Mouse (Mus musculus) neural tube, embryonic 13.5 days (tissue): ENCODE data around the gene Gpr37l1. TPM values are rescaled to one million over a fixed set of nuclear protein-coding genes. Genes with fewer than 3 reads are reported as not detected.

Source experiments
- ATAC-seq: fragments of 200-750 bp; cut with Nextera tagmentation; 2 replicates; pipeline ENCODE4 v1.8.0; 2017; ENCODE audit warnings: low read depth, mild to moderate bottlenecking, moderate TSS enrichment, moderate library complexity
- H3K27ac ChIP-seq: fragments of 300-500 bp; sonication (generic); replicated peaks from 2 replicates; pipeline ENCODE4 v1.5.1; 2015; ENCODE audit warnings: moderate library complexity, mild to moderate bottlenecking, inconsistent platforms
- H3K27me3 ChIP-seq: fragments of 300-500 bp; sonication (generic); 2 replicates; pipeline ENCODE4 v1.6.1; 2015; ENCODE audit warnings: mild to moderate bottlenecking, inconsistent platforms
- H3K36me3 ChIP-seq: fragments of 300-500 bp; sonication (generic); 2 replicates; pipeline ENCODE4 v1.6.1; 2015; ENCODE audit warnings: mild to moderate bottlenecking, inconsistent platforms
- H3K4me1 ChIP-seq: fragments of 300-500 bp; sonication (generic); replicated peaks from 2 replicates; pipeline ENCODE4 v1.6.1; 2015; ENCODE audit warnings: inconsistent platforms
- H3K4me2 ChIP-seq: fragments of 300-500 bp; sonication (generic); 2 replicates; pipeline ENCODE4 v1.6.1; 2015; ENCODE audit warnings: inconsistent platforms, mild to moderate bottlenecking, moderate library complexity
- H3K4me3 ChIP-seq: fragments of 300-500 bp; sonication (generic); 2 replicates; pipeline ENCODE4 v1.5.1; 2015; ENCODE audit warnings: mild to moderate bottlenecking, inconsistent platforms
- H3K9ac ChIP-seq: fragments of 300-500 bp; sonication (generic); 2 replicates; pipeline ENCODE4 v1.6.1; 2015; ENCODE audit warnings: moderate library complexity, mild to moderate bottlenecking, inconsistent platforms
- H3K9me3 ChIP-seq: fragments of 300-500 bp; sonication (generic); 2 replicates; pipeline ENCODE4 v1.6.1; 2016; ENCODE audit warnings: inconsistent platforms
- WGBS: fragments of 180-500 bp; shearing (Covaris S2); methylation state at CpG from one replicate; pipeline ENCODE4 v1.1.7; 2015; 5-methylcytosine and 5-hydroxymethylcytosine counted together
- polyA plus RNA-seq: library from polyadenylated mRNA; unstranded; fragments of >200 nt; fragmentation: Nextera tagmentation; extraction: Ambion mirVana; gene quantifications from 2 replicates; pipeline ENCODE4 v1.2.1, GENCODE M21; 2015

The Gpr37l1 gene
- polyA plus RNA-seq, 1 experiment from 2014 or later: 0.63 TPM

DNA sequence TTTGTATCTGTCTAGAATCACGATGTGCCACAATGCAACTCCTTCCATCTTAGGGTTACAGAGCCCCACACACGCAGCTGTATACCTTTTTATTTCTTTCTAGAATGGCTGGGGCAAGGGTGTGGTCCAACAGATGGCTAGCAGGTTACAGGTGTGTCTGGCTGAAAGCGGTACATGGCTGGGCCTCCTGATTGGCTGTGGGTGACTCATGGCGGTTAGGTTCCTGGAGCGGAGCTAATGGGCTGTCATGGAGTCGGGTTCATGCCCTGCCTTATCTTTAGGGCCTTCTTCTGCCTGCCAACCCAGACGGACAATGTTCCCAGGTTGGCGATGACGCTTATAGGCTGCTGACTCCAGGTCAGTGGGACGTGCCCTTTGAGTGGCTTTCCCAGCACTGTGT, 13.3 kb upstream of the Gpr37l1 start:
- 0 out of 2 replicates have a peak, but pooled peaks cover 6% of the 10 kb centered on the region for H3K4me1 ChIP-seq
- H3K36me3 ChIP-seq: no peaks in the 10 kb centered on the region
- no peak overlapping the region for H3K4me2 ChIP-seq
- H3K9me3 ChIP-seq: no peaks in the 10 kb centered on the region
- H3K27me3 ChIP-seq: no peaks in the 10 kb centered on the region
- H3K4me3 ChIP-seq: no peak overlapping the region
- H3K27ac ChIP-seq: no peak overlapping the region
- ATAC-seq: no peak
- H3K9ac ChIP-seq: no peak overlapping the region
- WGBS: 89% methylated on average over 10 of the region's 10 CpGs

- Histone ChIP-seq H3K9me3 (no peaks in the 10 kb centered on the region), H3K4me1 (0 out of 2 replicates have a peak, but pooled peaks cover 6% of the 10 kb centered on the region)
- 89% methylated on average over 7 of the region's 7 CpGs for WGBS
Measured at GRCm38 (mm10) chr1:135178863-135179262, 11.4 kb upstream of the Gpr37l1 start.

GRCm38 (mm10) chr1:135177724-135178123, 10.2 kb upstream of the Gpr37l1 start:
- ATAC-seq: no peak
- Histone ChIP-seq H3K9me3 (no peaks in the 10 kb centered on the region), H3K4me2 (no peak overlapping the region), H3K4me1 (0 out of 2 replicates have a peak, but pooled peaks cover 6% of the 10 kb centered on the region), H3K4me3 (no peak overlapping the region), H3K9ac (no peak overlapping the region), H3K27ac (no peak overlapping the region), H3K36me3 (no peaks in the 10 kb centered on the region), H3K27me3 (no peaks in the 10 kb centered on the region)
- WGBS: 93% methylated on average over 3 of the region's 3 CpGs

More at GRCm38 (mm10) chr1:135178863-135179262, 11.4 kb upstream of the Gpr37l1 start:
- no peak overlapping the region for H3K4me2 ChIP-seq
- H3K4me3 ChIP-seq: no peak overlapping the region
- H3K9ac ChIP-seq: no peak overlapping the region
- no peak for ATAC-seq
- no peaks in the 10 kb centered on the region for H3K27me3 ChIP-seq
- H3K36me3 ChIP-seq: no peaks in the 10 kb centered on the region
- H3K27ac ChIP-seq: no peak overlapping the region

- no peak overlapping the region for H3K27ac ChIP-seq
- no peak overlapping the region for H3K9ac ChIP-seq
- no peak for ATAC-seq
- no peaks in the 10 kb centered on the region for H3K9me3 ChIP-seq
- H3K27me3 ChIP-seq: no peaks in the 10 kb centered on the region
- no peaks in the 10 kb centered on the region for H3K36me3 ChIP-seq
- no peak overlapping the region for H3K4me3 ChIP-seq
- H3K4me2 ChIP-seq: no peak overlapping the region
- 80% methylated on average over 3 of the region's 3 CpGs for WGBS
- H3K4me1 ChIP-seq: no peaks in the 10 kb centered on the region
Measured at GRCm38 (mm10) chr1:135175176-135175575, 7.7 kb upstream of the Gpr37l1 start.

GRCm38 (mm10) chr1:135173311-135173710, 5.8 kb upstream of the Gpr37l1 start:
- Histone ChIP-seq H3K27me3 (no peaks in the 10 kb centered on the region), H3K36me3 (no peaks in the 10 kb centered on the region), H3K9ac (no peak overlapping the region), H3K4me3 (no peak overlapping the region), H3K4me2 (no peak overlapping the region), H3K27ac (no peak overlapping the region), H3K9me3 (no peaks in the 10 kb centered on the region), H3K4me1 (no peaks in the 10 kb centered on the region)
- no peak for ATAC-seq
- WGBS: 95% methylated on average over 6 of the region's 6 CpGs

- WGBS: 58% methylated on average over 6 of the region's 6 CpGs
- Histone ChIP-seq H3K36me3 (no peaks in the 10 kb centered on the region), H3K27ac (no peak overlapping the region), H3K27me3 (no peaks in the 10 kb centered on the region), H3K9me3 (no peaks in the 10 kb centered on the region), H3K9ac (no peak overlapping the region), H3K4me3 (no peak overlapping the region), H3K4me2 (no peak overlapping the region), H3K4me1 (no peaks in the 10 kb centered on the region)
- ATAC-seq: peak; percentile 86
Measured at GRCm38 (mm10) chr1:135171984-135172383, 4.5 kb upstream of the Gpr37l1 start.

DNA sequence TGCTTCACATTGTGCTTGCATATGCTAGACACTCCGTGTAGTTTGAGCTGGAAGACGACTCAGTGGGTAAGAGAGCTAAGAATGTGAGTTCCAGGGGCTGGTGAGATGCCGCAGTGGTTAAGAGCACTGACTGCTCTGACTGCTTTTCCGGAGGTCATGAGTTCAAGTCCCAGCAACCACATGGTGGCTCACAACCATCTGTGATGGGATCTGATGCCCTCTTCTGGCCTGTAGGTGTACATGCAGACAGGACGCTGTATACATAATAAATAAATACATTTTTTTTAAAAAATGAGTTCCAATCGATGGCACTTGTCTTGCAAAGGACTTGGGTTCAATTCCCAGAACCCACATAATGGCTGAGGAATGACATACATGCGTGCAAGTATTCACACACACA, 3.7 kb upstream of the Gpr37l1 start:
- no peak overlapping the region for H3K4me2 ChIP-seq
- no peaks in the 10 kb centered on the region for H3K27me3 ChIP-seq
- no peaks in the 10 kb centered on the region for H3K36me3 ChIP-seq
- no peak overlapping the region for H3K9ac ChIP-seq
- H3K27ac ChIP-seq: no peak overlapping the region
- H3K4me3 ChIP-seq: no peak overlapping the region
- no peaks in the 10 kb centered on the region for H3K9me3 ChIP-seq
- H3K4me1 ChIP-seq: no peaks in the 10 kb centered on the region
- WGBS: 83% methylated on average over 7 of the region's 7 CpGs
- ATAC-seq: no peak

DNA sequence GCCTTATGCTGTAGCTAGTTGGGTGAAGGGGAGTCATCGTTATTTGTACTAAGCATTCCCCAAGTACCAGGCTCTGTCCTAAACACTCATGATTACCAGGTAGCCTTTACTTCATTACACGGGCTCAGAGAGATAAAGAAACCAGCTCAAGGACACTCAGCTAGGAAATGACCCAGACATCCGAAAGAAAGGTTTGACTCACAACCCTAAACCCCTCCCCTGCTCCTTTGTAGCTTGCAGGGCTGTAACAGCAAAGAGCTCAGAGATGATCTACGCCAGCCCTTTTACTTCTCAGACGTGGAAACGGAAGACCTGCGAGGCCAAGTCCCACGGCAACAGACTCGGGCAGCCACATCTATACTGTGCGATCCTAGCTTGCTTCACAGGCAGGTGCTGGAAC, 2.8 kb upstream of the Gpr37l1 start:
- Histone ChIP-seq H3K9me3 (no peaks in the 10 kb centered on the region), H3K36me3 (no peaks in the 10 kb centered on the region), H3K27ac (no peak overlapping the region), H3K9ac (no peak overlapping the region), H3K4me1 (no peaks in the 10 kb centered on the region), H3K4me2 (no peak overlapping the region), H3K27me3 (no peaks in the 10 kb centered on the region), H3K4me3 (no peak overlapping the region)
- no peak for ATAC-seq
- WGBS: 66% methylated on average over 10 of the region's 10 CpGs

GRCm38 (mm10) chr1:135169556-135170224, 2.2 kb upstream of the Gpr37l1 start:
- WGBS: 66% methylated on average over 12 of the region's 12 CpGs
- Histone ChIP-seq H3K9me3 (no peaks in the 10 kb centered on the region), H3K4me1 (no peaks in the 10 kb centered on the region), H3K9ac (no peak overlapping the region), H3K27ac (no peak overlapping the region), H3K4me3 (no peak overlapping the region), H3K27me3 (no peaks in the 10 kb centered on the region), H3K4me2 (no peak overlapping the region), H3K36me3 (no peaks in the 10 kb centered on the region)
- no peak for ATAC-seq

DNA sequence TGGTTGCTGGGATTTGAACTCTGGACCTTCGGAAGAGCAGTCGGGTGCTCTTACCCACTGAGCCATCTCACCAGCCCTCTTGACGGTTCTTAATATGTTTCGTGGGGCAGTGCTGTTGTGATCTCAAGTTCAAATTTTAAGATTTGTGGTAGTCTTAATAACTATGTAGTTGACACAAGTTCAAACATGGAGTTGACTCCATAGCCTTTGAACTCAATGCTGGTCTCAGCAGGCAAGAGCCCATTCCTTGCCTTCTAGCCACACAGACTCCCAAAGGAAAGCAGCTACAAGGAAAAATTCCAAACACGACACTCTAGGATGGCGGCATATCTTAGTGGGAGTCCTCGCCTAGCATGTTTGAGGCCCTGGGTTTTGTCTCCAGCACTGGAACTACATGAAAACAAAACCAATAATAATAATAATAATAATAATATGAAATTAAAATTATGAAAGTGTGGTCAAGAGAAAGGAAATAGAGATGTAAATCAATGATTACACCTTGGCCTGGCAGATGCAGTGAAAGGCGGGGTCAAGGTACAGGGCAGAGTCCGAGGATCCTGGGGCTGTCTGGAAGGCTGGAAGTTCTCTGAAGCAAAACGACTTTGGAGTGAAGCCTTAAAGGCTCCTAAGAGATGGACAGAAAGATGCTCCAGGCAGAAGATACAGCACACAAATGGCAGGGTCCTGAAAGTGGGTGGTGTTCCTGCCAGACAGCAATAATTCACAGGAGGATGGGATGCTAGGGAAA, 1.1 kb upstream of the Gpr37l1 start:
- Histone ChIP-seq H3K9ac (no peak overlapping the region), H3K36me3 (no peaks in the 10 kb centered on the region), H3K4me2 (no peak overlapping the region), H3K27ac (no peak overlapping the region), H3K9me3 (no peaks in the 10 kb centered on the region), H3K4me1 (no peaks in the 10 kb centered on the region), H3K4me3 (no peak overlapping the region), H3K27me3 (no peaks in the 10 kb centered on the region)
- ATAC-seq: no peak
- 93% methylated on average over 10 of the region's 10 CpGs for WGBS

GRCm38 (mm10) chr1:135162720-135163119, 4.8 kb downstream of the Gpr37l1 start:
- peak overlapping the region; percentile 70; the same call in 1 of the 2 replicates for H3K27ac ChIP-seq
- WGBS: 51% methylated on average over 6 of the region's 6 CpGs
- no peaks in the 10 kb centered on the region for H3K27me3 ChIP-seq
- H3K9ac ChIP-seq: no peak overlapping the region
- ATAC-seq: no peak
- no peak overlapping the region for H3K4me3 ChIP-seq
- no peaks in the 10 kb centered on the region for H3K9me3 ChIP-seq
- H3K4me1 ChIP-seq: peaks cover 29% of the 10 kb centered on the region; the same call in 1 of the 2 replicates
- no peak overlapping the region for H3K4me2 ChIP-seq
- H3K36me3 ChIP-seq: no peaks in the 10 kb centered on the region

DNA sequence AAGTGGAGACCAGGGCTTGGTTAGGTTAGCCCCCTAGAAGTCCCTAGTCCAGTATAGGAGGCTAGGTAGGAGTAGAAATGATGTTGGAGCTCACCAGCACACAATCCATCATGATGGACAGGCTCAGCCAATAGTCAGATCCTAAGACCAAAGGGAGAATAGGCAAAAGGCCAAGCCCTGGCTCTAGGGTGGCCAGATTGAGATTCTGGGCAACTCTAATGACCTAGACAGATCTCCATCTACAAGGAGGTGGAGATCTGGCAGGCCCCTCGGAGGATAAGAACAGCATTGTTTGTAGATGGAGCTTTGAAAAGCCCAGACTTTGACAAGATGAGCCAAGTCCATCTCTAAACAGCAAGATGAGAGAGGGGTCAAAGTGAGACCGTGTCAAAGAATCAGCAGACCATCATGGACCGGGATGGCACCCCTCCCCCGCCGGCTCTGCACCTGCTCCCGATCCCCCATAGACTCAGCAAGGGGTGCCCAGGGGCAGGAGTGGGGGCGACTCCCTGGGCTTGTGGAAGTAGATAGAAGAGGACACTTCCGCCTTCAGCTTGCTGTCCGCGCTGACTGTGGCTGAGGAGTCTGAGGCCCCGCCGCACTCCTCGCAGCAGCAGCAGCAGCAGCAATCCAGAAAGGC, 7.0 kb downstream of the Gpr37l1 start:
- no peak for ATAC-seq
- 86% methylated on average over 13 of the region's 13 CpGs for WGBS
- peak overlapping the region; percentile 89 for H3K27ac ChIP-seq

More for the DNA sequence above, 7.0 kb downstream of the Gpr37l1 start:
- no peak overlapping the region for H3K4me3 ChIP-seq
- no peaks in the 10 kb centered on the region for H3K9me3 ChIP-seq
- H3K4me2 ChIP-seq: no peak overlapping the region
- H3K9ac ChIP-seq: no peak overlapping the region
- H3K36me3 ChIP-seq: peaks cover 18% of the 10 kb centered on the region
- H3K4me1 ChIP-seq: peaks cover 37% of the 10 kb centered on the region; the same call in 1 of the 2 replicates
- no peaks in the 10 kb centered on the region for H3K27me3 ChIP-seq
